Mouse (Mus musculus): ENCODE results near the gene Capns1. TPM values are rescaled to one million over a fixed set of nuclear protein-coding genes. Genes with fewer than 3 reads are reported as not detected.
A peak's percentile ranks its signal among the peaks of the same experiment; 100 is the strongest.

The Capns1 gene
- total RNA-seq, 4 experiments from 2014 or later: 287 to 304 (median 297) TPM

DNA sequence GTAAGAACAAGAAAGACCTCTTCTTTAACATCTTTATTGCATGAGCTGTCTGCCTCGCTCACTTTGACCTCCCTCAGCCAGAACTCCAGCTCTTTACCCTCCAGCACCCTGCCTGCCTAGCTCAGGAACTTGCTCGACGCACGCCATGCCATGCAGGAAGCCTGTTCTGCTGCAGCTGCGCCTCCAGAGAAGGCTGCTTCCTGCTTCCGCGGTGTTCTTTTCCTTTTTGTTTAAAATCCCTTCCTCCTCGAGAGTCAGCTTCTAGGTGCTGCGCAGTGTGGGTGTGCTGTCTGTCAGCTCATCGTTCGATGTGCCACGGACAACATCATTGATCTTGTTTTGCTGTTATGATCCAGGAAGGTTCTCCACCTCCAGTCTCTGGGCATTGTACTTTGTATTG lies 22.1 kb downstream of the Capns1 start:
- DNase-seq (ENCODE audit: low spot score): no peak

DNA sequence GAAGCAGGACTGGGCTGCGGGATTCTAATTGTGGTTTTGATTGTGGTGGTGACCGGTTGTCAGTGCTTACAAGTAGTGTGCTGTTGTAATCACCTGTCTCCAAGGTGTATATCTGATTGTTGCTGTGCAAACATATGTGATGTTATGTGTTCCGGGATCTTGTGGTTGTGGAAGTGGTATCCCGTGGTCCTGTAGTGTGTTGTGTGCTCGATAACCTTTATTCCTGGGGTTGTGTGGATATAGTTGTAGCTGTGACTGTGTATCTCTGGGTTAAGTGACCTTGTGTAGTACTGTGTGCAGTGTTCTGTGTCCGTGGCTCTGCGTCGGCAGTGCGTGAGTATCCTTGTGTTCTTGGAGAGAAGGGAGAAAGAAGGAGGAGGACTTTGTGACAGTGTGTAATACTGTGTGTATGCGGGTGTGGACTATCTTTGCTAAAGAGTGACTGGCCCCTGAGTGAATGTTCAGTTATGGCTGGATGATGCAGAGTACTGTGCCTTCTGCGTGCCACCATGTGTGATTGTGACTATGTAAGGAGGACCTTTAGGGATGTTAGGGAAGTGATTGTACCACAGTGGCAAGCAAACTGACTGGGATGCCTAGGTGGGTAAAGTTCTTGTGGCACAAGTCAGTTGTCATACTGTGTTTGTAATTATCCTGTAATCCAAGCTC lies 28.2 kb downstream of the Capns1 start:
- DNase-seq (ENCODE audit: low spot score): no peak

DNA sequence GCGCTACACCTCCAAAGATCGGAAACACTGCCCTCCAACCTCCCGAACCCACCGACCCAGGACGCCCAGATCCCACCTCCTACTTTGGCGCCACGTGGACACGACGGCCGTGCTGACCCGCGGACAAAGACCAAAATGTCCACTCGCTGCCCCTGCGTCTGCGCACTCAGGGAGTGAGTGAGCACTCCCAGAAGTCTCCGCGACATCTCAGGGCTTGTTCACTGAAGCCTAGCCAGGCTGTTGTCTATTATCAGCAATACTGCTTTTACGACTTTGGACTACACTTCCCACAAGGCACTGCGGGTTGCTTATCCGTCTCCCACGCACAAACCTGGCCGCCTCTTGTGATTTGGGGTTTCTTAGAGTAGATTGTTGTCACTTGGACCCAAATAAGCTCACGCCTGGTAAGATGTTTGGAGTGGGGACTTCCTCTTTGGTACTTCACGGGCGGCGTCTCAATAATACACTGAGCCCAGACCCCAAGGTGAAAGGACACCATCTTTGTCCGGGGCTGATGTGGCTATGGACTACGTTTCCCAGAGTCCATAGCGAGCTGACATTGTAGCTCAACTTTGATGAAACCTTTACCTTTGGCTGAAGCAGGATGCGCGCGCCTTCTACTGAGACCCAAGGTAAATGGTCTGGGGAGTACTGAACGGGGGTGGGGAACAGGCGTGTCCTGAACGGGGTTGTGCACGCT lies 28.9 kb downstream of the Capns1 start, which contains the start of gene Zfp146:
Gene Zfp146, minus strand, starts transcription at position 168 of the 700 bp plus-strand sequence.
- peak; percentile 97 for DNase-seq (ENCODE audit: low spot score)

DNA sequence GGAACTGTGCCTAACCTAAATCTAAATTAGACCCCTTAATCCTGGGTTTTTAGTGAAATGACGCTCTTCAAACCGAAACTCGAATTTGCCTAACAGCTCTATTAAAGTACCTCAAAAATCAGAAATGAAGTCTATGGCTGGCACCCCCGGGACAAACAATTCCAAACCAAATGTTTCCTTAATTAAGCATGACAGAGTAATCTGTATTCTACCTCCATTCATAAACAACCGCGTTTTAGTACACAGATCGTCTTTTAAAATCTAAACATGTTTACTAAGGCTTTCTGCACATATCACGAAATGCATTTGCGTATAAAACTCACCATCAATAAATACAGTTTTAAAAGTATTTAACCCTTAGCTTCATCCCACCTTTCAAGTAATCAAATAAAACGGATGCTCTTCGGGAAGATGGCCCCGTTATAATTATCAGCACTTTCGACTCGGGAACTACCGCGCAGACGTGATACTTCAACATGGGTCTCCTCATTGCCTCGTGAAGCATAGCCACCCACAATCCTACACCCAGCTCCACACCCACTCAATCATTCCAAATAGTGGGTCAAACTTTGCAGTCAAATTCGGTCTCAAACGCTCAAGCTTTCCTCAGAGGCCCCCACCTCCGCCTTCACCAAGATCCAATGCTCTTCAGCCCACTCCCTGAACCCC lies 29.6 kb downstream of the Capns1 start:
- no peak for DNase-seq (ENCODE audit: low spot score)

DNA sequence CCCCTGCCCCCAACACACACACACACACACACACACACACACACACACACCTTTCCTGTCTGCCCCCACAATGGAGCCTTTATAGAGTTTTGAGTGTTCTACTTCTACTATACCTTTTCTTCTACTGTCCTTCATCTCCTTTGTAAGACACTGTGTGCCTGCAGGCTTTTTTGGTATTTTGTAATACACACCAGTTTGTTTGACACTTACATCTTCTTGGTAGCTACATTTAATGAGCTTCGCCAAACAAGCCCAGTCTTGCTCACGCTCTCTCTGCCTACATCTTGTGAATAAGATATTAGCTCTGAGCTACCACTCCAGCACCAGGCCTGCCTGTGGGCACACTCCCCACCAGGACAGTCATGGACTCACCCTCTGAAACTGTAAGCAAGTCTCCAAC lies 33.9 kb downstream of the Capns1 start:
- no peak for DNase-seq (ENCODE audit: low spot score)

DNA sequence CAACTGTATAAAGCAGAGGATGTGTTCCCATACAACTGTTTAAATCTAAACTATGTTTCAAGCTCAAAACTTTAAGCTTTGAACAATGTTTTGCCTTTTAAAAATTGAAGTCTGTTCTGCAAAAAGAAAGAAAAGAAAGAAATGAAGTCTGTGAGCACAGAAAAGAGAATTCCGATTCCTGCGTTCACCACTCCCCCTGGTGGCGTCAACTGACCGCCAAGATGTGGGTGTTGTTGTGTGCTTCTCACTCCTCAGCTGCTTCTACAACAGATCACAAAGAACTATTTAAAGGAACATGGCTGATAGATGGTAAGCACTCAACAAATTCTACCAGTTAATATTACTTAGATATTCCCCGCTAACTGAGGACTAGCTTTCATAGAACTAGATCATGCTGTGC lies 35.5 kb downstream of the Capns1 start:
- DNase-seq (ENCODE audit: low spot score): no peak

DNA sequence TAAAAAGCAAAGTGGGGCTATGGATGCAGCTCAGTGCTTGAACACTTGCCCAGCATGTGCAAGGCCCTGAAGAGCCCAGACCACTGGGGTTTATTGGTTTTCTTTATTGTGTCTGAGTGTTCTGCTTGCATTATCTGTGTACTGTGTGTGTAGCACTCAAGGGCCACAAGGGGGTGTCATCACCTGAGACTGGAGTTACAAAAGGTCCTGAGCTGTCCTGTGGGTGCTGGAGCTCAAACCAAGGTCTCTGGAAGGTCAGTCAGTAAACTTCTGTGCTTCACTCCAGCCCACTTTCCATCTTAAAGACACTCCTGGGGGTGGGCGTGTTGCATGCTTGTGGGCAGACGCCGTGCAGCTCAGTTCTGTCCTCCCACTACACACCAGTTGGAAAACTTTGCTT lies 43.1 kb downstream of the Capns1 start:
- DNase-seq (ENCODE audit: low spot score): no peak

DNA sequence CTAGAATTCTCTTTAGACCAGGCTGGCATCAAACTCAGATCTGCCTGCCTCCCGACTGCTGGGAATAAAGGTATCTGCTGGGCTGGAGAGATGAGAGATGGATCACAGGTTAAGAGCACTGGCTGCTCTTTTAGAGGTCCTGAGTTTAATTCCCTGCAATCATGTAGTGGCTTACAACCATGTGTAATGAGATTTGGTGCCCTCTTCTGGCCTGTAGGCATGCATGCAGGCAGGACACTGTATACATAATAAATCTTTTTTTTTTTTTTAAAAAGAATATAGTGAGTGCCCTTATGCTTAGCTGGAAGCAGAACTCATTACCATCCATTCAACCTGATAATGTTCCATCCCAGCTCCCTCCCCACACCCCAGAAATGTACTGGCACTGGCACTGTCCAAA lies 44.6 kb downstream of the Capns1 start:
- no peak for DNase-seq (ENCODE audit: low spot score)

DNA sequence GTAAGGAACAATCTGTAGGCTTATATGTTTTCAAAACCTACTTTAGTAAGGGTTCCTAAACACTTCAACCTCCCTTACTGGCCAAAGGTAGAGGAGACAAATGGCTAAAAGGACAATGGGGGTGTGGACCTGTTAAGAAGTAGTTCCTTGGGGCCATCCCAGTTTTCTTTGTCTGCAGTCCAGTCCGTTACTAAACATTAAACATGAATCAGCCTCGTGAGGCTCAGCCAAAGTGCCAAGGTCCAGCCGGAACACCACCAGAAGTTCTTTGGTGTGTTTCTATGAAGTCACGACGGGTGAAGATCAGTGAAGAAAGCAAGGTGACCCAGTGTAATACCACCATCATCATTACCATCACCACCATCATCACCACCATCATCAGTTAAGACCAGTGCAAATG lies 51.6 kb downstream of the Capns1 start:
- DNase-seq (ENCODE audit: low spot score): no peak

DNA sequence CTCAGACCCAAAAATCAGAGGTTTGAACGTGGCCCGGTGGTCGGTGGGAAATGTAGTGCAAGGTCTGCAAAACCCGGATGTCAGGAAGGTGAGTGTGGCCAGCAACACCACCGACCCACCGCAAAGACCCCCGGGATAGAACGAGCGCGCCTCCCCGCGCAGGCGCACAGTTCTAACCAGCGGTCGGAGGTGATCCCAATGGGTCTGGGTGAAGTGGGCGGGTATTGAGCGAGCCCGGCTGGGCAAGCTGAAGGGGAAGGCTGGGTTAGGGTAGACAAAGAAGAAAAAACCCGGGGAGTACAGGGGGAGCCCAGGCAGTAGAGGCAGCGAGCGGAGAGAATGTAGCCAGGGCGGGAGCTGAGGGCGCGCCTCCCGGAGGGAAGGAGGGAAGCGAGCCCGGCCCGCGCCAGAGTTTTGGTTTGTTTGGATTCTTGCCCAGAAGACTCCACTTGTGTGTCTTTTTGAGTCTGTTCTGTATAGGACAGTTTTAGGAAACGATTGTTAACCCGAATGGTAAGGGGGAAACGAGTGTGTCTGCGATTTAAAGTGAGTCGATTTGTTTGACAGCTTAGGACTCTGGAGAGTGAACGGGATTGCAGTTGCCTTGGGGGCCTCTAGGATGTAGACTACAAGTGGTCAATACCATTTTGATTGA lies 54.9 kb downstream of the Capns1 start:
- peak; percentile 15 for DNase-seq (ENCODE audit: low spot score)

DNA sequence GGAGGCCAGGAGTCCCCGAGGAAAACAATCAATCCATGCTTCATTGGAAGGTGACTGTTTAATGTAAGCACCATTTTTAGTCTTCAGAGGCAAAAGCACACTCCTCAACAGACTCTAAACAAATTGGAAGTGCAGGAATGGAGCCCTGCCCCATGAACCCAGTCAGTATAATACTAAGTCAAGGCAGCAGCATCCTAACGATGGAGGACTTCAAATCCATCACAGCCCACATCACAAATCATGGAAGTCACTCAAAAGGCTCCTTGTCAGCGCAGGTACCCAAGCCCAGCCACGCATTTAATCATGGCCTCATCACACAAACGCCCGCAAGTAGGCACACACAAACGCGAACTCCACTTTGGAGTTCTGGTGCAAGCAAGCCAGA lies 55.4 kb downstream of the Capns1 start:
- DNase-seq (ENCODE audit: low spot score): no peak

Other genes with a start within 250 kb of the Capns1 start
- 1 to 10 TPM; 5.8 to 6.5 (median 6.0) TPM for gene Zfp74, start 244.7 kb downstream of the Capns1 start, total RNA-seq (2022)
- 10 to 100 TPM; 16.9 to 27.9 (median 21.5) TPM for gene Zfp568, start 214.9 kb downstream of the Capns1 start, total RNA-seq (2022)
- gene Zfp14, start 147.4 kb downstream of the Capns1 start, total RNA-seq (2022): 1 to 10 TPM; 2.4 to 3.0 (median 2.6) TPM
- 1 to 10 TPM; 2.1 to 3.0 (median 2.6) TPM for gene Zfp82, start 125.9 kb downstream of the Capns1 start, total RNA-seq (2022)
- under 1 TPM in 1 of 4 experiments, not detected in 3; 0.28 TPM for gene Gm26920, start 108.4 kb downstream of the Capns1 start, total RNA-seq (2022)
- gene Zfp566, start 108.3 kb downstream of the Capns1 start, total RNA-seq (2022): 1 to 10 TPM in 3 of 4 experiments, under 1 TPM in 1; 0.82 to 1.8 (median 1.6) TPM
- gene Zfp260, start 104.0 kb downstream of the Capns1 start, total RNA-seq (2022): 10 to 100 TPM; 25.3 to 34.5 (median 31.3) TPM
- 1 to 10 TPM; 1.5 to 4.3 (median 2.1) TPM for gene Zfp382, start 76.9 kb downstream of the Capns1 start, total RNA-seq (2022)
- 10 to 100 TPM; 23.2 to 33.8 (median 28.1) TPM for gene Zfp146, start 29.1 kb downstream of the Capns1 start, total RNA-seq (2022)
- 1,000 to 10,000 TPM; 3,196 to 3,318 (median 3,289) TPM for gene Cox7a1, start 14.7 kb downstream of the Capns1 start, total RNA-seq (2022)
- gene Polr2i, start 33.1 kb upstream of the Capns1 start, total RNA-seq (2022): 10 to 100 TPM; 54.0 to 70.5 (median 64.9) TPM
- 10 to 100 TPM; 51.2 to 62.4 (median 57.6) TPM for gene Tbcb, start 33.5 kb upstream of the Capns1 start, total RNA-seq (2022)
- gene Ovol3, start 36.9 kb upstream of the Capns1 start, total RNA-seq (2022): not detected
- under 1 TPM in 1 of 4 experiments, not detected in 3; 0.44 TPM for gene Thap8, start 81.3 kb upstream of the Capns1 start, total RNA-seq (2022)
- 1 to 10 TPM in 1 of 4 experiments, under 1 TPM in 3; 0.41 to 1.5 (median 0.84) TPM for gene Wdr62, start 81.6 kb upstream of the Capns1 start, total RNA-seq (2022)
- gene Clip3, start 92.9 kb upstream of the Capns1 start, total RNA-seq (2022): 1 to 10 TPM; 4.7 to 8.7 (median 7.4) TPM
- 10 to 100 TPM; 28.6 to 34.0 (median 32.5) TPM for gene Alkbh6, start 109.9 kb upstream of the Capns1 start, total RNA-seq (2022)
- gene Syne4, start 116.0 kb upstream of the Capns1 start, total RNA-seq (2022): 1 to 10 TPM in 1 of 4 experiments, under 1 TPM in 3; 0.46 to 1.9 (median 0.76) TPM
- gene E130208F15Rik, start 122.9 kb upstream of the Capns1 start, total RNA-seq (2022): 1 to 10 TPM in 1 of 4 experiments, under 1 TPM in 3; 0.62 to 1.2 (median 0.79) TPM
- 10 to 100 TPM; 14.0 to 16.2 (median 15.1) TPM for gene Sdhaf1, start 125.1 kb upstream of the Capns1 start, total RNA-seq (2022)
- gene Lrfn3, start 164.0 kb upstream of the Capns1 start, total RNA-seq (2022): 1 to 10 TPM; 1.3 to 2.4 (median 1.6) TPM
- gene Tyrobp, start 214.9 kb upstream of the Capns1 start, total RNA-seq (2022): 10 to 100 TPM; 13.5 to 26.2 (median 16.5) TPM
- not detected for gene Hcst, start 221.0 kb upstream of the Capns1 start, total RNA-seq (2022)
- gene Nfkbid, start 222.9 kb upstream of the Capns1 start, total RNA-seq (2022): under 1 TPM in 3 of 4 experiments, not detected in 1; 0.12 to 0.46 (median 0.28) TPM
- gene Aplp1, start 246.7 kb upstream of the Capns1 start, total RNA-seq (2022): 1 to 10 TPM; 3.2 to 4.2 (median 3.6) TPM

All from heart, adult 8-10 months (tissue).